Mouse (Mus musculus): ENCODE measurements around the gene Sec14l5. TPM values are rescaled to one million over a fixed set of nuclear protein-coding genes. Genes with fewer than 3 reads are reported as not detected.

Gene Sec14l5
- not detected for polyA plus RNA-seq (2014; fragmentation: Illumina TruSeq; extraction: RNeasy Lipid Tissue Mini Kit (QIAGEN cat#74804); ENCODE audit: low replicate concordance)

DNA sequence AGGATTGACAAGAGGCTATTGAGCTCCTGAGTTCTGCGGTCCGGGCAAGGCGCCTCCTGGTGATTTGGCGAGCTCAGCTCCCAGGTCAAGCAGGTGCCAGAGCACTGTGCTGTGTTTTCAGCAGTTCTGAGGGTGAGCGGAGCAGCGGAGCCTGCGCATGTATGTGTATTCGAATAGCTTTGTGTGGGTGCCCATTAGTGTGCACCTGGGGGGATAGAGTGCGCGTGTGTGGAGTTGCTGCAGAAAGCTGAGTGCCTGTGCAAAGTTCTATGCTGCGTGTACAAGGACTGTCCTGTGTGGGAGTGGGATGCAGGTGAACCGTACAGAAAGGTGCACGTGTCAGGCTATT is at the start of gene Sec14l5:
Gene Sec14l5 (plus strand): TSS at position 73 of the 349 bp plus-strand sequence.

GRCm38 (mm10) chr16:5132401-5132801 is 14.5 kb upstream of the Sec14l5 start, which contains the start of gene Ppl:
Ppl (minus strand) TSS chr16:5132421.

DNA sequence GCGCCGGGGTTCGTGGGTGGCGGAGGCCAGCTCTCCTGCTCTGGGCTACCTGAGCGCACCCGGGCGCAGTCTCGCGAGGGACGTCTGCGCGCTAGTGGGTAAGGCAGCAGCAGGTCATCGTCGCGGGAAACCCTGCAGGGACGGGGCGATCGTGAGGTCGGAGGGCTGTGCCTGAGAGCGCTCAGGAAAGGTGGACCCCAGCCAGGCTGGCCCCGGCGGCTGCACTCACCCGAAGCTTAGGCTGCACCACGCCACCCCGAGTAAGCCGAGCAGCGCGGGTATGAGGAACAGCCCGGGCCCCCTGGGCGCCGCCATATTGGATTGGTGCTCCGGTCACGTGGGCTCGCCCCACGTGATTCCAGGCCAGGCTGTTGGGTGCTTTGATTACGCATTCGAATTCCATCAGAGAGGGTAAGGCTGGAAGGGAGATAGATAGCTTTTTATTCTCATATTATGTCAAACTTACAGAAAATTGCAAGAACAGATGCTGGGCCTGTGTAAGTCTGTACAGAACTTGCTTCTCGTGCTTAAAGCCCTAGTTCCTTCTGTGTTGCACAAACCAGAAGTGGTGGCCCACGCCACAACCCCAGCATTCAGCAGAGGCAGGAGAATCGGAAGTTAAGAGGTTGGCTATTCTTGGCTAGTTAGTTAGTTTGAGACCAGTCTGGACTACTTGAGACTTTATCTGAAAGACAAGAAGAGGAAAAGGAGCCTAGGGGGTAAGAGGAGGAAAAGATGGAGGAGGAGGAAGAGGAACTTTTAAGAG is 56.9 kb downstream of the Sec14l5 start, which contains the start of gene Nagpa:
Gene Nagpa (minus strand): TSS at position 345 of the 766 bp plus-strand sequence.

GRCm38 (mm10) chr16:5222140-5222539 is 75.2 kb downstream of the Sec14l5 start, which contains the start of gene AU021092:
AU021092 (minus strand) TSS chr16:5222299.

DNA sequence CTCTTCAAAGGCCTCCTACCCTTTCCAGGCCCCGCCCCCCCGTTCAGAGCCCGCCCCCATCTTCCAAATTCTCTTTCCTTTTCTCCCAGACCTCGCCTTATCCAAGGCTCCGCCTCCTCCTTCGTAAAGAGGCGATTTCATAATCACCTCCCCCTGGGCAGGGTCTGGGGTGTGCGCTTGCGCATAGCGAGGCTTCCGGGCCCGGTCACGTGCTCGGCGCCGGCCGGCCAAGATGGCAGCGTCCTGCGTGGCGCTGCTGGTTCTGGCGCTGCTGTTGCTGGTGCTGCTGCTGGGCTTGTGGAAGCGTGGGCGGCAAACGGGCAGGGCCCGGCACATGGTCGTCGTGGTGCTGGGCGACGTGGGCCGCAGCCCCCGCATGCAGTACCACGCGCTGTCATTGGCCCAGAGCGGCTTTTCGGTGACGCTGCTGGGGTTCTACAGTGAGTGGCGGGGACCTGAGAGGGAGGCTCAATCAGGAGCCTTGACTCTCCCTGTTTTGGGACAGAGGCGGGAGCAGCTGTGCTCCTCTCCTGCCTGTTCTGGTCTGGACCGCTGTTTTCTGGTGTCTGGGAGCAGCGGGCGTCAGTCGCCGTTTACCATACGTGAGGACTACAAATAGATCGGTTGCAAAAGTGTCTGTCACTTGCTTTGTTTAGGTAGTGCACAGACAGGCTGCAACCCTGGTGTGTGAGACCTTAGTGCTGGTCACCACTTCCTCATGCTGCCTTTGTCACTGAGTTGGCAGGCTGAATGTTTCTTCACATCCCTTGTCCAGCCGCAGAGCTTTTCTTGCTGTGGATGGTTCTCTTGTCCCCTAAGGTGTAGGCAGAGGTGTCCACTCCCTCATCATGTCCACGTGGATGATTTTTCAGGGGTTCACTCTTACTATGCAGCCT is 86.8 kb downstream of the Sec14l5 start, which contains the start of gene Alg1:
Gene Alg1 (plus strand): TSS at position 204 of the 896 bp plus-strand sequence.

Other genes with a start within 250 kb of the Sec14l5 start
- gene Nudt16l1, start 208.3 kb upstream of the Sec14l5 start, polyA plus RNA-seq (2014; fragmentation: Illumina TruSeq; extraction: RNeasy Lipid Tissue Mini Kit (QIAGEN cat#74804); ENCODE audit: low replicate concordance), result 2.7 TPM
- gene Anks3, start 182.9 kb upstream of the Sec14l5 start, polyA plus RNA-seq (2014; fragmentation: Illumina TruSeq; extraction: RNeasy Lipid Tissue Mini Kit (QIAGEN cat#74804); ENCODE audit: low replicate concordance), result 2.9 TPM
- not detected for gene Sept12, start 149.3 kb upstream of the Sec14l5 start, polyA plus RNA-seq (2014; fragmentation: Illumina TruSeq; extraction: RNeasy Lipid Tissue Mini Kit (QIAGEN cat#74804); ENCODE audit: low replicate concordance)
- not detected for gene Smim22, start 139.8 kb upstream of the Sec14l5 start, polyA plus RNA-seq (2014; fragmentation: Illumina TruSeq; extraction: RNeasy Lipid Tissue Mini Kit (QIAGEN cat#74804); ENCODE audit: low replicate concordance)
- 0.85 TPM for gene Rogdi, start 133.6 kb upstream of the Sec14l5 start, polyA plus RNA-seq (2014; fragmentation: Illumina TruSeq; extraction: RNeasy Lipid Tissue Mini Kit (QIAGEN cat#74804); ENCODE audit: low replicate concordance)
- 58.3 TPM for gene Glyr1, start 97.2 kb upstream of the Sec14l5 start, polyA plus RNA-seq (2014; fragmentation: Illumina TruSeq; extraction: RNeasy Lipid Tissue Mini Kit (QIAGEN cat#74804); ENCODE audit: low replicate concordance)
- gene Ubn1, start 97.1 kb upstream of the Sec14l5 start, polyA plus RNA-seq (2014; fragmentation: Illumina TruSeq; extraction: RNeasy Lipid Tissue Mini Kit (QIAGEN cat#74804); ENCODE audit: low replicate concordance), result 19.9 TPM
- 0.82 TPM for gene Ppl, start 14.7 kb upstream of the Sec14l5 start, polyA plus RNA-seq (2014; fragmentation: Illumina TruSeq; extraction: RNeasy Lipid Tissue Mini Kit (QIAGEN cat#74804); ENCODE audit: low replicate concordance)
- 0.45 TPM for gene Nagpa, start 56.9 kb downstream of the Sec14l5 start, polyA plus RNA-seq (2014; fragmentation: Illumina TruSeq; extraction: RNeasy Lipid Tissue Mini Kit (QIAGEN cat#74804); ENCODE audit: low replicate concordance)
- gene AU021092, start 75.2 kb downstream of the Sec14l5 start, polyA plus RNA-seq (2014; fragmentation: Illumina TruSeq; extraction: RNeasy Lipid Tissue Mini Kit (QIAGEN cat#74804); ENCODE audit: low replicate concordance), result not detected
- not detected for gene Alg1, start 86.5 kb downstream of the Sec14l5 start, polyA plus RNA-seq (2014; fragmentation: Illumina TruSeq; extraction: RNeasy Lipid Tissue Mini Kit (QIAGEN cat#74804); ENCODE audit: low replicate concordance)
- gene Eef2kmt, start 108.9 kb downstream of the Sec14l5 start, polyA plus RNA-seq (2014; fragmentation: Illumina TruSeq; extraction: RNeasy Lipid Tissue Mini Kit (QIAGEN cat#74804); ENCODE audit: low replicate concordance), result 2.2 TPM